Mouse (Mus musculus): ENCODE results near the gene Cdk14.

- TF ChIP-seq CTCF (IDR thresholded peaks at IDR 0.05; ENCODE audit: extremely low read depth, insufficient read depth, insufficient read length, insufficient replicate concordance): no peak
- TF ChIP-seq POLR2A (IDR thresholded peaks at IDR 0.05; ENCODE audit: low read depth, low read length): no peak
Observed at GRCm38 (mm10) chr5:5018242-5018641, 401.9 kb downstream of the Cdk14 start.

Measured in spleen, adult 2 months (tissue).